Mouse (Mus musculus) lung, adult 2 months (tissue): ENCODE measurements around the gene C2cd4d.

Experiments used
- CTCF ChIP-seq: fragments of 200-500 bp; IDR thresholded peaks from 2 replicates; pipeline ENCODE4 v1.5.1; 2011; ENCODE audit warnings: mild to moderate bottlenecking, low read length, control low read depth; ENCODE audit not compliant: insufficient read depth
- POLR2A ChIP-seq: fragments of 200-500 bp; IDR thresholded peaks from 2 replicates; pipeline ENCODE4 v1.6.1; 2011; ENCODE audit warnings: low read depth, mild to moderate bottlenecking, control low read depth, low read length, borderline replicate concordance; ENCODE audit errors: extremely low read depth

- TF ChIP-seq POLR2A = no peak
- TF ChIP-seq CTCF = no peak
Observed at GRCm38 (mm10) chr3:94402451-94402850, 40.2 kb downstream of the C2cd4d start.
